In the genomic region with DNA sequence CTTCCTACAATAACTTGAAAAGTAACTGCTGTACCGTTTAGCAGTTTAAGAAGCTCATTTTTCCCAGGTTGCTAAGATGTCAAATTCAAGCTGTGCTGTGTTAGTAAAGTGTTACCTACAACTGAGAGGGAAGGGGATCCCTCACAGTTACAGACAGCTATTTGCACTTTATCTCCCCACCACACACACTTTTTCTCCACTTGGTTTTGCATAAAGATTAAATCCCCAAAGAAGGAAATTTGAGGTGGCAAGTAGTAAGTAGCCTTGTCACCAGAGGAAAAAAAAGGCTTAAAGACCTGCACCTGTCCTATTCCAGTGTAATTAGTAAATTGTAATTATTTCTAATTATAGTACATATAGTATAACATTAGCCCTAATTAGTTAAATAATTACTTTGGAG, we compare ENCODE assay signal across 18 mouse cellular contexts.
"Had no signal": no experiment of that assay in that cellular context is flagged by ENCODE, and none has a peak within 500 bp of the region (broad histone marks: within the 10 kb centered on the region; RNA-seq: fewer than 3 reads in every experiment).

No protein-coding gene starts in this region.

- H3K4me1 ChIP-seq: limb, embryonic 13.5 days; midbrain, embryonic 15.5 days; neural tube, embryonic 12.5 days had no signal

- H3K9me3 ChIP-seq: hindbrain, embryonic 15.5 days; limb, embryonic 13.5 days; liver, embryonic 15.5 days; megakaryocyte, embryonic 14.5 days; midbrain, embryonic 15.5 days; neural tube, embryonic 12.5 days had no signal

- H3K27ac ChIP-seq: hindbrain, embryonic 15.5 days; kidney, postnatal 0 days; layer of hippocampus, adult 2 months; limb, embryonic 13.5 days; liver, embryonic 15.5 days; midbrain, embryonic 15.5 days; neural tube, embryonic 12.5 days had no signal

- DNase-seq: kidney, adult 11 months; kidney, adult 9 months; kidney, postnatal 36 days; left cerebral cortex, postnatal 4 days; lung, postnatal 14 days; retina, postnatal 1 day; right cerebral cortex, postnatal 14 days; thymus, adult 2 months; thymus, postnatal 25 days had no signal

- ATAC-seq: midbrain, embryonic 15.5 days had no signal

- H3K27me3 ChIP-seq: hindbrain, embryonic 15.5 days; limb, embryonic 13.5 days; liver, embryonic 15.5 days; megakaryocyte, embryonic 14.5 days; midbrain, embryonic 15.5 days; neural tube, embryonic 12.5 days had no signal

- H3K4me3 ChIP-seq: hindbrain, embryonic 15.5 days; layer of hippocampus, adult 2 months; limb, embryonic 13.5 days; liver, embryonic 15.5 days; megakaryocyte, embryonic 14.5 days; midbrain, embryonic 15.5 days; neural tube, embryonic 12.5 days had no signal

- H3K4me2 ChIP-seq: hindbrain, embryonic 15.5 days; limb, embryonic 13.5 days; liver, embryonic 15.5 days; midbrain, embryonic 11.5 days; midbrain, embryonic 15.5 days; neural tube, embryonic 12.5 days had no signal

- H3K36me3 ChIP-seq: hindbrain, embryonic 15.5 days; limb, embryonic 13.5 days; liver, embryonic 15.5 days; midbrain, embryonic 15.5 days; neural tube, embryonic 12.5 days had no signal

- H3K9ac ChIP-seq: hindbrain, embryonic 15.5 days; limb, embryonic 13.5 days; liver, embryonic 15.5 days; midbrain, embryonic 15.5 days; neural tube, embryonic 12.5 days had no signal
